Mouse (Mus musculus): ENCODE data around the gene Babam2. TPM values are rescaled to one million over a fixed set of nuclear protein-coding genes. Genes with fewer than 3 reads are reported as not detected.
A peak's percentile ranks its signal among the peaks of the same experiment; 100 is the strongest.
"Not testable (repeated sequence)": the region's sequence is repeated elsewhere in the genome, so short reads cannot be mapped to it uniquely, and the experiment has no call there.

Gene Babam2
- polyA plus RNA-seq, 1 experiment from 2014 or later: 69.4 TPM

DNA sequence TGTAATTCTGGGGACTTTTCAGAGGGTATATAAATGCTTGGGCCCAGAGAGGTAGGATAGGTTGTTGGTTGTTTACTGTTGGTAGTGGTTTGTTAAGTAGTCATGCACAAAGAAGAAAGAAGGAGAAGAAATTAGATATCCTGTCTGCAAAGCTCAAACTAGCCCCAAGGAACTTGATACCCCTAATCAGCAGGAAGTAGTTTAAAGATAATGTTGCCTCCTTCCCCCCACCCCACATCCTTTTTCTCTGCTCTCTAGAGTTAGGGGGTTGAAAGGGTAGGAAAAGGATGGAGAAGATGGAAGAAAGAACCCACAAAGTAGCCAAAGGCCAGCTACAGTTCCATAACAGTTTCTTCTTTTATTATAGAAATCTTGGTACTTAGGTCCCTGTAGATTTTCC is 99.5 kb downstream of the Babam2 start:
- Histone ChIP-seq H3K4me2 (replicated peaks; ENCODE audit: low read depth, low read length) (no peak overlapping the region), H3K27ac (ENCODE audit: low read length) (no peak overlapping the region), H3K9me3 (ENCODE audit: low read length) (no peaks in the 10 kb centered on the region), H3K4me1 (ENCODE audit: insufficient read depth, low read length) (no peaks in the 10 kb centered on the region), H3K9ac (replicated peaks; ENCODE audit: low read length) (no peak overlapping the region), H3K4me3 (ENCODE audit: low read length) (no peak overlapping the region), H3K27me3 (ENCODE audit: insufficient read depth, low read length) (no peaks in the 10 kb centered on the region), H3K36me3 (ENCODE audit: insufficient read depth, low read length) (no peaks in the 10 kb centered on the region)
- ATAC-seq (ENCODE audit: low FRiP score, low TSS enrichment): no peak

- 91% methylated on average over 8 of the region's 8 CpGs for WGBS
- not testable (repeated sequence) for H3K9ac ChIP-seq (replicated peaks; ENCODE audit: low read length); H3K27ac ChIP-seq (ENCODE audit: low read length); H3K4me1 ChIP-seq (ENCODE audit: insufficient read depth, low read length); H3K36me3 ChIP-seq (ENCODE audit: insufficient read depth, low read length); H3K4me2 ChIP-seq (replicated peaks; ENCODE audit: low read depth, low read length); H3K27me3 ChIP-seq (ENCODE audit: insufficient read depth, low read length); H3K4me3 ChIP-seq (ENCODE audit: low read length); ATAC-seq (ENCODE audit: low FRiP score, low TSS enrichment); H3K9me3 ChIP-seq (ENCODE audit: low read length)
These were observed 106.7 kb downstream of the Babam2 start for GRCm38 (mm10) chr5:31804211-31804610.

- WGBS: 63% methylated on average over 8 of the region's 8 CpGs
- no peak overlapping the region for H3K4me3 ChIP-seq (ENCODE audit: low read length)
- no peak for ATAC-seq (ENCODE audit: low FRiP score, low TSS enrichment)
These were observed 107.3 kb downstream of the Babam2 start for GRCm38 (mm10) chr5:31804751-31805150.

GRCm38 (mm10) chr5:31807312-31807711 is 109.8 kb downstream of the Babam2 start:
- WGBS: 98% methylated on average over 6 of the region's 6 CpGs
- no peaks in the 10 kb centered on the region for H3K9me3 ChIP-seq (ENCODE audit: low read length)
- H3K27me3 ChIP-seq (ENCODE audit: insufficient read depth, low read length): no peaks in the 10 kb centered on the region
- H3K9ac ChIP-seq (replicated peaks; ENCODE audit: low read length): no peak overlapping the region
- no peak overlapping the region for H3K4me3 ChIP-seq (ENCODE audit: low read length)
- no peak overlapping the region for H3K27ac ChIP-seq (ENCODE audit: low read length)
- no peak for ATAC-seq (ENCODE audit: low FRiP score, low TSS enrichment)
- no peak overlapping the region for H3K4me2 ChIP-seq (replicated peaks; ENCODE audit: low read depth, low read length)
- H3K4me1 ChIP-seq (ENCODE audit: insufficient read depth, low read length): peaks cover 24% of the 10 kb centered on the region
- no peaks in the 10 kb centered on the region for H3K36me3 ChIP-seq (ENCODE audit: insufficient read depth, low read length)

More at GRCm38 (mm10) chr5:31804751-31805150, 107.3 kb downstream of the Babam2 start:
- no peaks in the 10 kb centered on the region for H3K36me3 ChIP-seq (ENCODE audit: insufficient read depth, low read length)
- H3K4me2 ChIP-seq (replicated peaks; ENCODE audit: low read depth, low read length): no peak overlapping the region
- no peaks in the 10 kb centered on the region for H3K27me3 ChIP-seq (ENCODE audit: insufficient read depth, low read length)
- H3K4me1 ChIP-seq (ENCODE audit: insufficient read depth, low read length): no peaks in the 10 kb centered on the region
- no peak overlapping the region for H3K9ac ChIP-seq (replicated peaks; ENCODE audit: low read length)
- H3K27ac ChIP-seq (ENCODE audit: low read length): no peak overlapping the region
- H3K9me3 ChIP-seq (ENCODE audit: low read length): no peaks in the 10 kb centered on the region

DNA sequence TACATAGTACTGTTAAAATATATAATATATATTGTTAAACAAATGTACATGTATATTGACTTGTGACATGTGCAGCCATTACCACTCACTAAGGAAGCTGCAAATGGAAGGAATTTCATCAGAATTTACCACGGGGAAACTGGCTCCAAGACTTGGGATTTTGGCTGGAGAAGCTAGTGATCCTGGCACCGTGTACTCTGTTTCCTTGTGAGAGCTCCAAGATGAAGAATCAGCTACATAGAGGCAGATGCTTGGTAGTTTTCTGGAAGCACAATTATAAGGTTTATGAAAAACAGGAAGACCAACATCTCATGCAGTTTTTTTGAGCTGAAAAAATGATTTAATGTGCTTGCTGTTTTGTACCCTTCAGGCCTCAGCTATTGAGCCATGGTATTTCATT is 110.8 kb downstream of the Babam2 start:
- H3K4me1 ChIP-seq (ENCODE audit: insufficient read depth, low read length): peaks cover 33% of the 10 kb centered on the region
- no peak for ATAC-seq (ENCODE audit: low FRiP score, low TSS enrichment)
- 68% methylated on average over 2 of the region's 2 CpGs for WGBS

GRCm38 (mm10) chr5:31810796-31811662 is 113.5 kb downstream of the Babam2 start:
- Histone ChIP-seq H3K4me2 (replicated peaks; ENCODE audit: low read depth, low read length) (peak overlapping the region; percentile 31; the same call in 1 of the 2 replicates), H3K4me3 (ENCODE audit: low read length) (no peak overlapping the region), H3K4me1 (ENCODE audit: insufficient read depth, low read length) (peaks cover 41% of the 10 kb centered on the region), H3K27me3 (ENCODE audit: insufficient read depth, low read length) (no peaks in the 10 kb centered on the region), H3K9me3 (ENCODE audit: low read length) (no peaks in the 10 kb centered on the region), H3K9ac (replicated peaks; ENCODE audit: low read length) (no peak overlapping the region), H3K36me3 (ENCODE audit: insufficient read depth, low read length) (no peaks in the 10 kb centered on the region), H3K27ac (ENCODE audit: low read length) (peak overlapping the region; percentile 85)
- 17% methylated on average over 12 of the region's 12 CpGs for WGBS
- peak; percentile 96 for ATAC-seq (ENCODE audit: low FRiP score, low TSS enrichment)

More for the DNA sequence above, 110.8 kb downstream of the Babam2 start:
- Histone ChIP-seq H3K4me3 (ENCODE audit: low read length) (no peak overlapping the region), H3K36me3 (ENCODE audit: insufficient read depth, low read length) (no peaks in the 10 kb centered on the region), H3K9me3 (ENCODE audit: low read length) (no peaks in the 10 kb centered on the region), H3K27ac (ENCODE audit: low read length) (no peak overlapping the region), H3K9ac (replicated peaks; ENCODE audit: low read length) (no peak overlapping the region), H3K4me2 (replicated peaks; ENCODE audit: low read depth, low read length) (no peak overlapping the region), H3K27me3 (ENCODE audit: insufficient read depth, low read length) (no peaks in the 10 kb centered on the region)

DNA sequence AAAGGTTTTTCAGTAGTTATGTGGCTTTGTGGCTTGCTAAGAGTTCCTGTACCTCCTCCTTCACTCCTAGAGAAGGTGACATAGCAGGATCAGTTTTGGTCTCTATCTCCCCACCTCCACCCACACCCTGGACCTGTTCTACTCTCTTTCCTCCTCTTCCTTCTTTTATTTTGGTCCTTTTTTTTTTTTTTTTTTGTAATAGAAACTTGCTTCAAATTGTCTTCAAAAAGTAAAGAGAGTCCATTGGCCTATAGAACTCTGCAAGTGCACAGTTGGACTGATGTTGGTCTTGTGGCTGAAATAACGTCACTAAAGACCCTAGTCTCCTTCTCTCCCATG is 114.1 kb downstream of the Babam2 start:
- 71% methylated on average over 1 of the region's 1 CpGs for WGBS

DNA sequence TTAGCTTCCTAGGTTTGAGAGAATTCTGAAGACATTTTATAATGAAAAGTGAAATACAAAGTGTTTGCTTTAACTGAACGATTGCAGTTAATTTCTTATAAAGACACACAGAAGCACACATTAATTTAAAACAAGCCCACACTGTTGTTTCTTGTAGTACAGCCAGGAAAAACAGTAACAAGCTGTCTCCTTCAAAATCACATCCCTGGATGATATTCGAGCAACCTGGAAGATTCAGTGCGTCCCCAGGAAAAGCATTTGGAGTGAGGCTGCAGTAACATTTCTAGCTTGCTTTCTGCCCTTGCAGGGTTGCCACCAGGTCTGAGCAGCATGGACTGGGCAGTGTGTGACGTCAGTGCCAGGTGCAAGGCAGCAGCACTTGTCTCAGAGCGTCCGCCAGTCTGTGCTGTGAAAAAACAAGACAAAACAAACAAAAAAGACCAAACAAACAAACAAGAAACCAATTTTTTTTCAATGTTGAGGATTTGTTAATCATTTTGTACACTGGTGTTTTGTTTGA is 115.7 kb downstream of the Babam2 start:
- H3K4me1 ChIP-seq (ENCODE audit: insufficient read depth, low read length): peaks cover 45% of the 10 kb centered on the region
- no peak overlapping the region for H3K9ac ChIP-seq (replicated peaks; ENCODE audit: low read length)
- H3K36me3 ChIP-seq (ENCODE audit: insufficient read depth, low read length): no peaks in the 10 kb centered on the region
- H3K27me3 ChIP-seq (ENCODE audit: insufficient read depth, low read length): no peaks in the 10 kb centered on the region
- ATAC-seq (ENCODE audit: low FRiP score, low TSS enrichment): no peak
- H3K4me3 ChIP-seq (ENCODE audit: low read length): no peak overlapping the region
- H3K9me3 ChIP-seq (ENCODE audit: low read length): no peaks in the 10 kb centered on the region
- no peak overlapping the region for H3K4me2 ChIP-seq (replicated peaks; ENCODE audit: low read depth, low read length)
- no peak overlapping the region for H3K27ac ChIP-seq (ENCODE audit: low read length)
- 59% methylated on average over 6 of the region's 6 CpGs for WGBS

More for the DNA sequence above, 114.1 kb downstream of the Babam2 start:
- H3K9me3 ChIP-seq (ENCODE audit: low read length): no peaks in the 10 kb centered on the region
- peaks cover 45% of the 10 kb centered on the region for H3K4me1 ChIP-seq (ENCODE audit: insufficient read depth, low read length)
- peak overlapping the region; percentile 74 for H3K27ac ChIP-seq (ENCODE audit: low read length)
- H3K36me3 ChIP-seq (ENCODE audit: insufficient read depth, low read length): no peaks in the 10 kb centered on the region
- ATAC-seq (ENCODE audit: low FRiP score, low TSS enrichment): no peak
- H3K4me3 ChIP-seq (ENCODE audit: low read length): no peak overlapping the region
- H3K9ac ChIP-seq (replicated peaks; ENCODE audit: low read length): no peak overlapping the region
- no peaks in the 10 kb centered on the region for H3K27me3 ChIP-seq (ENCODE audit: insufficient read depth, low read length)
- no peak overlapping the region for H3K4me2 ChIP-seq (replicated peaks; ENCODE audit: low read depth, low read length)

- ATAC-seq (ENCODE audit: low FRiP score, low TSS enrichment): no peak
- H3K27me3 ChIP-seq (ENCODE audit: insufficient read depth, low read length): no peaks in the 10 kb centered on the region
- H3K4me2 ChIP-seq (replicated peaks; ENCODE audit: low read depth, low read length): no peak overlapping the region
- no peaks in the 10 kb centered on the region for H3K9me3 ChIP-seq (ENCODE audit: low read length)
- H3K9ac ChIP-seq (replicated peaks; ENCODE audit: low read length): no peak overlapping the region
- no peaks in the 10 kb centered on the region for H3K36me3 ChIP-seq (ENCODE audit: insufficient read depth, low read length)
- H3K4me3 ChIP-seq (ENCODE audit: low read length): no peak overlapping the region
- 90% methylated on average over 4 of the region's 4 CpGs for WGBS
- H3K27ac ChIP-seq (ENCODE audit: low read length): no peak overlapping the region
- peaks cover 45% of the 10 kb centered on the region for H3K4me1 ChIP-seq (ENCODE audit: insufficient read depth, low read length)
These were observed 116.6 kb downstream of the Babam2 start for GRCm38 (mm10) chr5:31814068-31814467.

DNA sequence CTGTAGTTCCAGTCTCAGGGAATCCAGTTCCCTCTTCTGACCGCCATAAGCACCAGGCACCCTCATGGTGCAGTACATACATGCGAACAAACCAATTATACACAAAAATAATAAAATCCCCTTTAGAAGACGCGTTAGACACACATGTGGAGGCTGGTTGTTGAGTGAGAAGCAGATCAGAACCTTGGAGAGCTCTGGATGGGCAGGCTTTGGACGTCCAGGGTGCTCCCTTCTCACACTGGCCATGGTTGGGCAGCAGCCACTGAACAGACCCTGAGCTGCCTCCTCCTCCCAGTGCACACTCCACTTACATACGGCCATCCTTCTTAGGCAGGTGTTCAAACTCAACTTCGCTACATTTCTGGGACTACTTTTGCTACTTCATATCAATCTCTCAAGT is 117.6 kb downstream of the Babam2 start:
- no peaks in the 10 kb centered on the region for H3K36me3 ChIP-seq (ENCODE audit: insufficient read depth, low read length)
- H3K4me1 ChIP-seq (ENCODE audit: insufficient read depth, low read length): peaks cover 42% of the 10 kb centered on the region
- H3K4me3 ChIP-seq (ENCODE audit: low read length): no peak overlapping the region
- no peak overlapping the region for H3K4me2 ChIP-seq (replicated peaks; ENCODE audit: low read depth, low read length)
- H3K27ac ChIP-seq (ENCODE audit: low read length): no peak overlapping the region
- ATAC-seq (ENCODE audit: low FRiP score, low TSS enrichment): no peak
- H3K9ac ChIP-seq (replicated peaks; ENCODE audit: low read length): no peak overlapping the region
- no peaks in the 10 kb centered on the region for H3K27me3 ChIP-seq (ENCODE audit: insufficient read depth, low read length)
- no peaks in the 10 kb centered on the region for H3K9me3 ChIP-seq (ENCODE audit: low read length)
- 65% methylated on average over 7 of the region's 7 CpGs for WGBS
